Mouse (Mus musculus): ENCODE results near the gene Hyal1. TPM values are rescaled to one million over a fixed set of nuclear protein-coding genes. Genes with fewer than 3 reads are reported as not detected.
A peak's percentile ranks its signal among the peaks of the same experiment; 100 is the strongest.

Hyal1 gene
- polyA plus RNA-seq, 1 experiment from 2014 or later, result 8.5 TPM

- peaks cover 57% of the 10 kb centered on the region for H3K4me1 ChIP-seq (replicated peaks)
- no peak overlapping the region for H3K9ac ChIP-seq
- WGBS, result 90% methylated on average over 11 of the region's 11 CpGs
- peaks cover 7% of the 10 kb centered on the region; the same call in 1 of the 2 replicates for H3K27me3 ChIP-seq
- H3K9me3 ChIP-seq, result no peaks in the 10 kb centered on the region
- H3K36me3 ChIP-seq, result peaks cover 40% of the 10 kb centered on the region
- H3K27ac ChIP-seq (replicated peaks), result no peak overlapping the region
- no peak for ATAC-seq (ENCODE audit: low read depth)
- H3K4me2 ChIP-seq, result peak overlapping the region; percentile 91; the same call in 1 of the 2 replicates
- H3K4me3 ChIP-seq, result no peak overlapping the region
These were observed 33.4 kb upstream of the Hyal1 start for GRCm38 (mm10) chr9:107543299-107543698.

- Histone ChIP-seq H3K9ac (no peak overlapping the region), H3K4me1 (replicated peaks) (peaks cover 57% of the 10 kb centered on the region), H3K9me3 (no peaks in the 10 kb centered on the region), H3K36me3 (peaks cover 31% of the 10 kb centered on the region), H3K4me3 (no peak overlapping the region), H3K27me3 (peaks cover 17% of the 10 kb centered on the region), H3K27ac (replicated peaks) (no peak overlapping the region), H3K4me2 (no peak overlapping the region)
- no peak for ATAC-seq (ENCODE audit: low read depth)
- 95% methylated on average over 17 of the region's 17 CpGs for WGBS
These were observed 32.5 kb upstream of the Hyal1 start for GRCm38 (mm10) chr9:107544196-107544700.

GRCm38 (mm10) chr9:107544729-107545128 is 32.0 kb upstream of the Hyal1 start:
- WGBS, result 91% methylated on average over 12 of the region's 12 CpGs
- H3K4me1 ChIP-seq (replicated peaks), result peaks cover 57% of the 10 kb centered on the region

GRCm38 (mm10) chr9:107545199-107545598 is 31.5 kb upstream of the Hyal1 start:
- Histone ChIP-seq H3K27ac (replicated peaks) (no peak overlapping the region), H3K4me1 (replicated peaks) (peaks cover 55% of the 10 kb centered on the region), H3K4me2 (no peak overlapping the region), H3K36me3 (peaks cover 21% of the 10 kb centered on the region), H3K9me3 (no peaks in the 10 kb centered on the region), H3K9ac (no peak overlapping the region), H3K4me3 (no peak overlapping the region), H3K27me3 (peaks cover 26% of the 10 kb centered on the region)
- WGBS, result 90% methylated on average over 10 of the region's 10 CpGs
- ATAC-seq (ENCODE audit: low read depth), result no peak

More at GRCm38 (mm10) chr9:107544729-107545128, 32.0 kb upstream of the Hyal1 start:
- Histone ChIP-seq H3K4me2 (no peak overlapping the region), H3K27ac (replicated peaks) (no peak overlapping the region), H3K27me3 (peaks cover 22% of the 10 kb centered on the region), H3K9ac (no peak overlapping the region), H3K9me3 (no peaks in the 10 kb centered on the region), H3K4me3 (no peak overlapping the region), H3K36me3 (peaks cover 26% of the 10 kb centered on the region)
- ATAC-seq (ENCODE audit: low read depth), result no peak

GRCm38 (mm10) chr9:107545602-107546001 is 31.1 kb upstream of the Hyal1 start:
- WGBS, result 6% methylated on average over 3 of the region's 3 CpGs
- H3K4me3 ChIP-seq, result no peak overlapping the region
- peaks cover 20% of the 10 kb centered on the region for H3K36me3 ChIP-seq
- H3K4me1 ChIP-seq (replicated peaks), result peaks cover 52% of the 10 kb centered on the region
- H3K9me3 ChIP-seq, result no peaks in the 10 kb centered on the region
- H3K27ac ChIP-seq (replicated peaks), result no peak overlapping the region
- peaks cover 30% of the 10 kb centered on the region for H3K27me3 ChIP-seq
- H3K9ac ChIP-seq, result no peak overlapping the region
- no peak overlapping the region for H3K4me2 ChIP-seq
- no peak for ATAC-seq (ENCODE audit: low read depth)

GRCm38 (mm10) chr9:107547026-107547425 is 29.7 kb upstream of the Hyal1 start, which contains the start of gene Zmynd10:
Gene Zmynd10, plus strand, starts transcription at chr9:107547298.
- peak within 1 kb of the TSS; percentile 69 for H3K27ac ChIP-seq (replicated peaks)
- peaks cover 57% of the 10 kb centered on the region for H3K4me1 ChIP-seq (replicated peaks)
- H3K9ac ChIP-seq, result peak within 1 kb of the TSS; percentile 53; the same call in 1 of the 2 replicates
- peaks cover 20% of the 10 kb centered on the region for H3K36me3 ChIP-seq
- H3K4me2 ChIP-seq, result peak within 1 kb of the TSS; percentile 52
- peak within 1 kb of the TSS; percentile 19 for H3K4me3 ChIP-seq
- ATAC-seq (ENCODE audit: low read depth), result peak; percentile 56; the same call in 1 of the 2 replicates
- WGBS, result 1% methylated on average over 20 of the region's 20 CpGs
- no peaks in the 10 kb centered on the region for H3K9me3 ChIP-seq
- peaks cover 44% of the 10 kb centered on the region for H3K27me3 ChIP-seq

- peaks cover 55% of the 10 kb centered on the region for H3K4me1 ChIP-seq (replicated peaks)
- no peak overlapping the region for H3K4me3 ChIP-seq
- 77% methylated on average over 5 of the region's 5 CpGs for WGBS
- no peak overlapping the region for H3K9ac ChIP-seq
- H3K36me3 ChIP-seq, result peaks cover 20% of the 10 kb centered on the region
- no peak overlapping the region for H3K4me2 ChIP-seq
- ATAC-seq (ENCODE audit: low read depth), result no peak
- H3K27me3 ChIP-seq, result peaks cover 54% of the 10 kb centered on the region
- no peaks in the 10 kb centered on the region for H3K9me3 ChIP-seq
- no peak overlapping the region for H3K27ac ChIP-seq (replicated peaks)
These were observed 28.8 kb upstream of the Hyal1 start for GRCm38 (mm10) chr9:107547957-107548356.

GRCm38 (mm10) chr9:107548820-107549219 is 27.9 kb upstream of the Hyal1 start:
- peaks cover 15% of the 10 kb centered on the region for H3K36me3 ChIP-seq
- H3K9me3 ChIP-seq, result no peaks in the 10 kb centered on the region
- ATAC-seq (ENCODE audit: low read depth), result no peak
- WGBS, result 89% methylated on average over 10 of the region's 10 CpGs
- peaks cover 58% of the 10 kb centered on the region for H3K4me1 ChIP-seq (replicated peaks)
- H3K27me3 ChIP-seq, result peaks cover 56% of the 10 kb centered on the region
- no peak overlapping the region for H3K4me2 ChIP-seq
- H3K9ac ChIP-seq, result no peak overlapping the region
- no peak overlapping the region for H3K4me3 ChIP-seq
- no peak overlapping the region for H3K27ac ChIP-seq (replicated peaks)

- no peak overlapping the region for H3K9ac ChIP-seq
- 84% methylated on average over 20 of the region's 20 CpGs for WGBS
- no peak for ATAC-seq (ENCODE audit: low read depth)
- H3K36me3 ChIP-seq, result peaks cover 9% of the 10 kb centered on the region
- peaks cover 59% of the 10 kb centered on the region for H3K4me1 ChIP-seq (replicated peaks)
- no peak overlapping the region for H3K4me3 ChIP-seq
- no peak overlapping the region for H3K27ac ChIP-seq (replicated peaks)
- H3K4me2 ChIP-seq, result no peak overlapping the region
- H3K9me3 ChIP-seq, result no peaks in the 10 kb centered on the region
- H3K27me3 ChIP-seq, result peaks cover 56% of the 10 kb centered on the region
These were observed 27.2 kb upstream of the Hyal1 start for GRCm38 (mm10) chr9:107549297-107550074.

GRCm38 (mm10) chr9:107550491-107551116 is 26.1 kb upstream of the Hyal1 start:
- 26% methylated on average over 23 of the region's 23 CpGs for WGBS
- Histone ChIP-seq H3K9ac (no peak overlapping the region), H3K4me3 (peak overlapping the region; percentile 36), H3K27ac (replicated peaks) (no peak overlapping the region), H3K36me3 (no peaks in the 10 kb centered on the region), H3K27me3 (peaks cover 56% of the 10 kb centered on the region), H3K4me1 (replicated peaks) (peaks cover 61% of the 10 kb centered on the region), H3K9me3 (no peaks in the 10 kb centered on the region), H3K4me2 (peak overlapping the region; percentile 97)
- ATAC-seq (ENCODE audit: low read depth), result no peak

GRCm38 (mm10) chr9:107551117-107551889 is 25.4 kb upstream of the Hyal1 start, which contains the start of gene Rassf1:
Gene Rassf1, plus strand, starts transcription at chr9:107551555.
- H3K4me3 ChIP-seq, result peak within 1 kb of the TSS; percentile 36
- 1% methylated on average over 63 of the region's 63 CpGs for WGBS
- no peaks in the 10 kb centered on the region for H3K9me3 ChIP-seq
- no peak for ATAC-seq (ENCODE audit: low read depth)
- H3K36me3 ChIP-seq, result no peaks in the 10 kb centered on the region
- peak within 1 kb of the TSS; percentile 97 for H3K4me2 ChIP-seq
- peak within 1 kb of the TSS; percentile 68 for H3K9ac ChIP-seq
- H3K27ac ChIP-seq (replicated peaks), result 0 out of 2 replicates have a peak within 1 kb of the TSS, but pooled peaks have one; percentile 28
- peaks cover 56% of the 10 kb centered on the region for H3K27me3 ChIP-seq
- peaks cover 61% of the 10 kb centered on the region for H3K4me1 ChIP-seq (replicated peaks)
